Mouse (Mus musculus) cortical plate, adult 2 months (tissue): ENCODE results near the gene Unc50.

Experiments used
- CTCF ChIP-seq: fragments of 200-500 bp; IDR thresholded peaks from 2 replicates; pipeline ENCODE4 v1.5.1; 2011; ENCODE audit warnings: mild to moderate bottlenecking, control low read depth, low read length; ENCODE audit not compliant: insufficient read depth; ENCODE audit errors: extremely low read depth
- POLR2A ChIP-seq: fragments of 200-500 bp; IDR thresholded peaks from 2 replicates; pipeline ENCODE4 v1.6.1; 2011; ENCODE audit warnings: mild to moderate bottlenecking, low read length, control low read depth; ENCODE audit not compliant: insufficient read depth; ENCODE audit errors: extremely low read depth

DNA sequence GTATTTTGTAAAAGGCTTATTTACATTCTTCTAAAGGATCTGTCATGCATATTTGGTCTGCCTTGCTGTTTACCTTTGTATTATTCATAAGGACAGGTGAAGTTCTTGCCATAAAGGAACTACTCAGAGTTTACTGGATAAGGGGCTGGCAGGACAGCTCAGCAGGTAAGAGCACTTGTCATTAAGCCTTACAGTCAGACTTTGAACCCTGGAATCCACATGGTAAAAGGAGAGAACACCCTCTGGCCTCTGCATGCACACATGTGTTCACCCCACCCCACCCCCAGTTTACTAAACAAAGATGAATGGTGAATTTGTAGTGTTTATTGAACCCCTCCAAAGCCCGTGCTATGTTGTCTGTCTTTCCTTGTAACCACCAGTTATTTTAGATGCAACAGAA is 14.5 kb upstream of the Unc50 start:
- no peak for TF ChIP-seq CTCF
- no peak for TF ChIP-seq POLR2A
